Mouse (Mus musculus) hematopoietic stem cell, adult 5-6 weeks (primary cell): ENCODE data around the gene Bcap29. TPM values are rescaled to one million over a fixed set of nuclear protein-coding genes. Genes with fewer than 3 reads are reported as not detected.
"Not testable (repeated sequence)": the region's sequence is repeated elsewhere in the genome, so short reads cannot be mapped to it uniquely, and the experiment has no call there.

Experiments used
- ATAC-seq, 2 experiments: fragments of 125-278 bp in 1 of 2; replicated peaks in 1 of 2; 2 replicates each; pipeline ENCODE4 v1.8.0; 2016 to 2017; ENCODE audit warnings: inconsistent platforms in 2 of 2, mild to moderate bottlenecking in 2 of 2, moderate number of reproducible peaks in 2 of 2, low read depth in 1 of 2, moderate TSS enrichment in 1 of 2; ENCODE audit not compliant: low FRiP score in 2 of 2, poor library complexity in 2 of 2, severe bottlenecking in 2 of 2, insufficient read depth in 1 of 2, low TSS enrichment in 1 of 2
- total RNA-seq: library from RNA; stranded (forward); fragments of 172-1452, 232-1000 nt; gene quantifications from 2 replicates; pipeline ENCODE4 v1.2.3, GENCODE M21; 2017

The Bcap29 gene
- total RNA-seq, result 47.6 and 49.2 TPM in 2 replicates

GRCm38 (mm10) chr12:31634343-31635239 lies at the start of gene Bcap29:
Gene Bcap29, minus strand, starts transcription at chr12:31634658.
- ATAC-seq, result peak; percentile 75 to 83

- no peak for ATAC-seq
These were observed 32.7 kb upstream of the Bcap29 start for GRCm38 (mm10) chr12:31667187-31667586.

- no peak for ATAC-seq
These were observed 31.5 kb upstream of the Bcap29 start for GRCm38 (mm10) chr12:31665999-31666398.

GRCm38 (mm10) chr12:31656841-31657240 lies 22.4 kb upstream of the Bcap29 start:
- ATAC-seq, result no peak

GRCm38 (mm10) chr12:31654965-31655477 lies 20.6 kb upstream of the Bcap29 start:
- ATAC-seq, result peak; percentile 20 to 51; a peak in 3 of 4 replicates

GRCm38 (mm10) chr12:31654197-31654964 lies 19.9 kb upstream of the Bcap29 start, which contains the start of the genes Dus4l and Cog5:
Gene Dus4l, minus strand, starts transcription at chr12:31654826.
Gene Cog5, plus strand, starts transcription at chr12:31654869.
- peak; percentile 96 to 97 for ATAC-seq

- no peak for ATAC-seq
These were observed 19.2 kb upstream of the Bcap29 start for GRCm38 (mm10) chr12:31653611-31654010.

GRCm38 (mm10) chr12:31635240-31635607 lies 766 bp upstream of the Bcap29 start:
- ATAC-seq, result no peak

- peak; percentile 29 to 40; a peak in 3 of 4 replicates for ATAC-seq
These were observed 502 bp downstream of the Bcap29 start for GRCm38 (mm10) chr12:31633970-31634342.

GRCm38 (mm10) chr12:31628396-31628795 lies 6.1 kb downstream of the Bcap29 start:
- ATAC-seq, result not testable (repeated sequence)

GRCm38 (mm10) chr12:31625016-31625415 lies 9.4 kb downstream of the Bcap29 start:
- ATAC-seq, result no peak

GRCm38 (mm10) chr12:31620106-31620505 lies 14.4 kb downstream of the Bcap29 start:
- no peak for ATAC-seq

- no peak for ATAC-seq
These were observed 21.1 kb downstream of the Bcap29 start for GRCm38 (mm10) chr12:31613353-31613752.

- ATAC-seq, result no peak
These were observed 26.3 kb downstream of the Bcap29 start for GRCm38 (mm10) chr12:31608138-31608537.

- ATAC-seq, result no peak
These were observed 29.6 kb downstream of the Bcap29 start for GRCm38 (mm10) chr12:31604894-31605293.

- ATAC-seq, result no peak
These were observed 30.9 kb downstream of the Bcap29 start for GRCm38 (mm10) chr12:31603586-31603985.

GRCm38 (mm10) chr12:31594296-31594695 lies 40.2 kb downstream of the Bcap29 start:
- ATAC-seq, result no peak

- ATAC-seq, result no peak
These were observed 42.4 kb downstream of the Bcap29 start for GRCm38 (mm10) chr12:31592011-31592410.
